Mouse (Mus musculus) erythroblast, embryonic 14.5 days (primary cell): ENCODE measurements around the gene Slc17a8.

Experiments used
- GATA1 ChIP-seq: IDR thresholded peaks from 2 replicates; pipeline ENCODE4 v1.6.1; 2012; ENCODE audit warnings: low read length, inconsistent platforms, mixed read lengths
- TAL1 ChIP-seq: IDR thresholded peaks from 3 replicates; pipeline ENCODE4 v1.6.1; 2012; ENCODE audit warnings: low read length, inconsistent platforms, mixed read lengths

DNA sequence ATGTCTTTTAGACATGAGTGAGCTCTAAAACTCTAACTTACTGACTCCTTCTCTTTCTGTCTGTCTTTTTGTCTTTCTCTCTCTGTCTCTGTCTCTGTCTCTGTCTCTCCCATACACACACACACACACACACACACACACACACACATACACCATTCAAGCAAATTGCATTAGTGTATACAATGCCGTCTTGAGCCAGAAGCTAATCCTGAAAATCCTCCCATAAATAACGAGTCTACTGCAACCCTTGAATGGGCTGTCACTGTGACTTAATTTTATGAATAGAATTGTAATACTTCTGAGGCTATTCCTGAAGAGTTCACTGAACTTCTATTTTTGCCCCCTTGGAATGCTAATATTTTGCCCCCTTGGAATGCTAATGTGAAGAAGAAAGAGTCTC lies 95.2 kb downstream of the Slc17a8 start:
- TF ChIP-seq GATA1 (no peak), TAL1 (no peak)
